Mouse (Mus musculus): ENCODE data around the gene Tmem107. TPM values are rescaled to one million over a fixed set of nuclear protein-coding genes. Genes with fewer than 3 reads are reported as not detected.
"Not testable (repeated sequence)": the region's sequence is repeated elsewhere in the genome, so short reads cannot be mapped to it uniquely, and the experiment has no call there.

Gene Tmem107
- polyA plus RNA-seq, 1 experiment from 2014 or later: 41.7 TPM

- H3K9ac ChIP-seq: 0 out of 2 replicates have a peak overlapping the region, but pooled peaks have one; percentile 95
- WGBS: 49% methylated on average over 6 of the region's 6 CpGs
- peaks cover 9% of the 10 kb centered on the region for H3K36me3 ChIP-seq
- no peaks in the 10 kb centered on the region for H3K9me3 ChIP-seq
- no peak for ATAC-seq (ENCODE audit: low FRiP score, low read depth)
- H3K4me1 ChIP-seq (replicated peaks): peaks cover 43% of the 10 kb centered on the region
- 0 out of 2 replicates have a peak overlapping the region, but pooled peaks have one; percentile 89 for H3K27ac ChIP-seq (replicated peaks)
- H3K4me3 ChIP-seq: peak overlapping the region; percentile 64; the same call in 1 of the 2 replicates
- peak overlapping the region; percentile 98 for H3K4me2 ChIP-seq
- no peaks in the 10 kb centered on the region for H3K27me3 ChIP-seq
Measured at GRCm38 (mm10) chr11:69090367-69090766, 19.8 kb downstream of the Tmem107 start.

GRCm38 (mm10) chr11:69091566-69092385, 21.2 kb downstream of the Tmem107 start:
- Histone ChIP-seq H3K9ac (no peak overlapping the region), H3K27ac (replicated peaks) (no peak overlapping the region), H3K36me3 (peaks cover 9% of the 10 kb centered on the region), H3K4me2 (no peak overlapping the region), H3K9me3 (no peaks in the 10 kb centered on the region), H3K4me3 (no peak overlapping the region), H3K27me3 (no peaks in the 10 kb centered on the region), H3K4me1 (replicated peaks) (peaks cover 57% of the 10 kb centered on the region)
- ATAC-seq (ENCODE audit: low FRiP score, low read depth): no peak
- 67% methylated on average over 7 of the region's 7 CpGs for WGBS

GRCm38 (mm10) chr11:69092386-69092751, 21.8 kb downstream of the Tmem107 start:
- Histone ChIP-seq H3K9me3 (no peaks in the 10 kb centered on the region), H3K4me1 (replicated peaks) (peaks cover 63% of the 10 kb centered on the region), H3K4me3 (no peak overlapping the region), H3K4me2 (no peak overlapping the region), H3K36me3 (peaks cover 9% of the 10 kb centered on the region), H3K27ac (replicated peaks) (no peak overlapping the region), H3K27me3 (no peaks in the 10 kb centered on the region), H3K9ac (no peak overlapping the region)
- ATAC-seq (ENCODE audit: low FRiP score, low read depth): no peak
- WGBS: 6% methylated on average over 3 of the region's 3 CpGs

GRCm38 (mm10) chr11:69092871-69093270, 22.3 kb downstream of the Tmem107 start:
- 86% methylated on average over 4 of the region's 4 CpGs for WGBS
- Histone ChIP-seq H3K36me3 (peaks cover 9% of the 10 kb centered on the region), H3K4me3 (no peak overlapping the region), H3K4me1 (replicated peaks) (peaks cover 64% of the 10 kb centered on the region), H3K27ac (replicated peaks) (no peak overlapping the region), H3K9me3 (no peaks in the 10 kb centered on the region), H3K9ac (no peak overlapping the region), H3K27me3 (no peaks in the 10 kb centered on the region), H3K4me2 (no peak overlapping the region)
- ATAC-seq (ENCODE audit: low FRiP score, low read depth): no peak

GRCm38 (mm10) chr11:69093856-69094255, 23.2 kb downstream of the Tmem107 start:
- H3K36me3 ChIP-seq; H3K27me3 ChIP-seq; ATAC-seq (ENCODE audit: low FRiP score, low read depth); H3K4me3 ChIP-seq; H3K9ac ChIP-seq; H3K9me3 ChIP-seq: not testable (repeated sequence)
- Histone ChIP-seq H3K4me2 (peak overlapping the region; percentile 94; the same call in 1 of the 2 replicates), H3K27ac (replicated peaks) (peak overlapping the region; percentile 81), H3K4me1 (replicated peaks) (peaks cover 71% of the 10 kb centered on the region)
- WGBS: 87% methylated on average over 7 of the region's 7 CpGs

GRCm38 (mm10) chr11:69094697-69095429, 24.3 kb downstream of the Tmem107 start, which contains the start of gene Per1:
Gene Per1, plus strand, starts transcription at chr11:69095217.
- peak; percentile 96 for ATAC-seq (ENCODE audit: low FRiP score, low read depth)
- Histone ChIP-seq H3K4me2 (peak within 1 kb of the TSS; percentile 94), H3K9me3 (no peaks in the 10 kb centered on the region), H3K36me3 (peaks cover 7% of the 10 kb centered on the region), H3K27me3 (no peaks in the 10 kb centered on the region), H3K4me3 (peak within 1 kb of the TSS; percentile 48), H3K4me1 (replicated peaks) (peaks cover 73% of the 10 kb centered on the region), H3K27ac (replicated peaks) (peak within 1 kb of the TSS; percentile 81), H3K9ac (peak within 1 kb of the TSS; percentile 47)
- WGBS: under 1% methylated on average over 37 of the region's 37 CpGs

GRCm38 (mm10) chr11:69095511-69096231, 25.1 kb downstream of the Tmem107 start:
- H3K9ac ChIP-seq: peak overlapping the region; percentile 47
- ATAC-seq (ENCODE audit: low FRiP score, low read depth): no peak
- H3K4me3 ChIP-seq: peak overlapping the region; percentile 48
- H3K27ac ChIP-seq (replicated peaks): peak overlapping the region; percentile 74
- peaks cover 73% of the 10 kb centered on the region for H3K4me1 ChIP-seq (replicated peaks)
- 3% methylated on average over 27 of the region's 27 CpGs for WGBS
- H3K4me2 ChIP-seq: peak overlapping the region; percentile 94
- H3K36me3 ChIP-seq: peaks cover 5% of the 10 kb centered on the region
- H3K27me3 ChIP-seq: no peaks in the 10 kb centered on the region
- H3K9me3 ChIP-seq: no peaks in the 10 kb centered on the region

- ATAC-seq (ENCODE audit: low FRiP score, low read depth): no peak
- WGBS: 17% methylated on average over 9 of the region's 9 CpGs
- H3K27me3 ChIP-seq: no peaks in the 10 kb centered on the region
- H3K9ac ChIP-seq: peak overlapping the region; percentile 47
- H3K27ac ChIP-seq (replicated peaks): peak overlapping the region; percentile 74
- peak overlapping the region; percentile 48 for H3K4me3 ChIP-seq
- peaks cover 72% of the 10 kb centered on the region for H3K4me1 ChIP-seq (replicated peaks)
- H3K9me3 ChIP-seq: no peaks in the 10 kb centered on the region
- peak overlapping the region; percentile 94 for H3K4me2 ChIP-seq
- peaks cover 5% of the 10 kb centered on the region for H3K36me3 ChIP-seq
Measured at GRCm38 (mm10) chr11:69096360-69096986, 25.9 kb downstream of the Tmem107 start.

- Histone ChIP-seq H3K27me3 (no peaks in the 10 kb centered on the region), H3K4me1 (replicated peaks) (peaks cover 72% of the 10 kb centered on the region)
- no peak for ATAC-seq (ENCODE audit: low FRiP score, low read depth)
Measured at GRCm38 (mm10) chr11:69096987-69097900, 26.6 kb downstream of the Tmem107 start.

GRCm38 (mm10) chr11:69098039-69098761, 27.6 kb downstream of the Tmem107 start:
- no peak for ATAC-seq (ENCODE audit: low FRiP score, low read depth)
- no peaks in the 10 kb centered on the region for H3K27me3 ChIP-seq
- peaks cover 72% of the 10 kb centered on the region for H3K4me1 ChIP-seq (replicated peaks)
- peak overlapping the region; percentile 74 for H3K27ac ChIP-seq (replicated peaks)
- H3K4me2 ChIP-seq: peak overlapping the region; percentile 94
- H3K36me3 ChIP-seq: peaks cover 16% of the 10 kb centered on the region
- 17% methylated on average over 8 of the region's 8 CpGs for WGBS
- peak overlapping the region; percentile 62 for H3K9ac ChIP-seq
- peak overlapping the region; percentile 47 for H3K4me3 ChIP-seq
- H3K9me3 ChIP-seq: no peaks in the 10 kb centered on the region

More at GRCm38 (mm10) chr11:69096987-69097900, 26.6 kb downstream of the Tmem107 start:
- Histone ChIP-seq H3K27ac (replicated peaks) (peak overlapping the region; percentile 74), H3K9me3 (no peaks in the 10 kb centered on the region), H3K4me2 (peak overlapping the region; percentile 94), H3K36me3 (peaks cover 11% of the 10 kb centered on the region), H3K9ac (peak overlapping the region; percentile 35), H3K4me3 (peak overlapping the region; percentile 31)
- under 1% methylated on average over 29 of the region's 29 CpGs for WGBS
